Mouse (Mus musculus): Measurements from ENCODE around the gene Slc18a2. TPM values are rescaled to one million over a fixed set of nuclear protein-coding genes. Genes with fewer than 3 reads are reported as not detected.

The Slc18a2 gene
- total and polyA plus RNA-seq, 3 experiments: 0.04 to 0.86 TPM; not detected in 1

GRCm38 (mm10) chr19:59265907-59266306 lies 5.2 kb downstream of the Slc18a2 start:
- Histone ChIP-seq H3K4me3 (replicated peaks in 1 of 3; ENCODE audit: low read depth in 2 of 3, low read length in 2 of 3, poor library complexity in 1 of 3) (no peak overlapping the region), H3K4me2 (ENCODE audit: insufficient read depth, low read depth, poor library complexity, severe bottlenecking) (no peak overlapping the region), H3K9ac (ENCODE audit: insufficient read depth, low read depth) (no peak overlapping the region), H3K4me1 (ENCODE audit: control insufficient read depth in 1 of 2, insufficient read depth in 2 of 2) (peaks cover 3 to 12% of the 10 kb centered on the region in 2 experiments), H3K27ac (ENCODE audit: insufficient read depth, low read depth) (no peak overlapping the region), H3K36me3 (replicated peaks in 1 of 2; ENCODE audit: control insufficient read depth in 1 of 2, insufficient read depth in 1 of 2, low read length in 1 of 2) (no peaks in the 10 kb centered on the region), H3K27me3 (replicated peaks) (no peaks in the 10 kb centered on the region), H3K79me2 (replicated peaks; ENCODE audit: control insufficient read depth, extremely low read depth, insufficient read depth, poor library complexity, severe bottlenecking) (no peaks in the 10 kb centered on the region), H3K9me3 (replicated peaks; ENCODE audit: low read length) (no peaks in the 10 kb centered on the region)
- dilution Hi-C loops (cut with MboI; ENCODE audit: extremely low pct_ligation_motif_present, extremely low pct_unique_long_range_greater_than_20kb, low sequenced_read_pairs) (no loop called here), in situ Hi-C loops (cut with MboI; ENCODE audit: low pct_ligation_motif_present, low pct_unique_long_range_greater_than_20kb, low sequenced_read_pairs) (no loop called here)
- TF ChIP-seq CHD2 (IDR thresholded peaks at IDR 0.05; ENCODE audit: low read length) (no peak), POLR2AphosphoS2 (IDR thresholded peaks at IDR 0.05; ENCODE audit: low read depth, low read length) (no peak), NELFE (IDR thresholded peaks at IDR 0.05; ENCODE audit: low read depth, low read length) (no peak), PAX5 (IDR thresholded peaks at IDR 0.05; ENCODE audit: low read length) (no peak), SMC3 (IDR thresholded peaks at IDR 0.05; ENCODE audit: low read depth, low read length) (no peak), E2F4 (IDR thresholded peaks at IDR 0.05; ENCODE audit: insufficient replicate concordance, low read depth, low read length) (no peak), JUN (IDR thresholded peaks at IDR 0.05; ENCODE audit: insufficient read depth, low read depth, low read length) (no peak), TBP (conservative IDR thresholded peaks at IDR 0.05; ENCODE audit: low read depth, low read length) (no peak), MAFK (IDR thresholded peaks at IDR 0.05; ENCODE audit: insufficient replicate concordance, low read length) (no peak), UBTF (IDR thresholded peaks at IDR 0.05; ENCODE audit: low read depth, low read length) (no peak), USF1 (IDR thresholded peaks at IDR 0.05; ENCODE audit: low read depth, low read length) (no peak), EP300 (IDR thresholded peaks at IDR 0.05; ENCODE audit: low read length) (no peak), GABPA (IDR thresholded peaks at IDR 0.05; ENCODE audit: insufficient replicate concordance, low read depth, low read length) (no peak), MAX (IDR thresholded peaks at IDR 0.05; ENCODE audit: low read length) (no peak), BHLHE40 (IDR thresholded peaks at IDR 0.05; ENCODE audit: low read depth, low read length) (no peak), MYC (IDR thresholded peaks at IDR 0.05; ENCODE audit: low read depth, low read length) (no peak)
- no peak for DNase-seq (ENCODE audit: extremely low read depth)

GRCm38 (mm10) chr19:59267417-59267963 lies 6.8 kb downstream of the Slc18a2 start:
- TF ChIP-seq USF1 (IDR thresholded peaks at IDR 0.05; ENCODE audit: low read depth, low read length): no peak
- TF ChIP-seq MEF2A (IDR thresholded peaks at IDR 0.05; ENCODE audit: borderline replicate concordance, low read depth, low read length): no peak
- no peak for TF ChIP-seq ZC3H11A (IDR thresholded peaks at IDR 0.05; ENCODE audit: low read depth, low read length)
- Histone ChIP-seq H3K9me3 (replicated peaks; ENCODE audit: low read length) (no peaks in the 10 kb centered on the region), H3K27ac (ENCODE audit: insufficient read depth, low read depth) (no peak overlapping the region), H3K9ac (ENCODE audit: insufficient read depth, low read depth) (no peak overlapping the region), H3K4me2 (ENCODE audit: insufficient read depth, low read depth, poor library complexity, severe bottlenecking) (peak overlapping the region; percentile 25; the same call in 1 of the 2 replicates), H3K79me2 (replicated peaks; ENCODE audit: control insufficient read depth, extremely low read depth, insufficient read depth, poor library complexity, severe bottlenecking) (no peaks in the 10 kb centered on the region), H3K4me3 (replicated peaks in 1 of 3; ENCODE audit: low read depth in 2 of 3, low read length in 2 of 3, poor library complexity in 1 of 3) (no peak overlapping the region), H3K4me1 (ENCODE audit: control insufficient read depth in 1 of 2, insufficient read depth in 2 of 2) (peaks cover 3 to 12% of the 10 kb centered on the region in 2 experiments), H3K36me3 (replicated peaks in 1 of 2; ENCODE audit: control insufficient read depth in 1 of 2, insufficient read depth in 1 of 2, low read length in 1 of 2) (no peaks in the 10 kb centered on the region), H3K27me3 (replicated peaks) (no peaks in the 10 kb centered on the region)
- in situ Hi-C loops (cut with MboI; ENCODE audit: low pct_ligation_motif_present, low pct_unique_long_range_greater_than_20kb, low sequenced_read_pairs): no loop called here
- dilution Hi-C loops (cut with MboI; ENCODE audit: extremely low pct_ligation_motif_present, extremely low pct_unique_long_range_greater_than_20kb, low sequenced_read_pairs): no loop called here
- peak; percentile 19 for DNase-seq (ENCODE audit: extremely low read depth)

All from CH12.LX (cell line).